Mouse (Mus musculus) gonadal fat pad, adult 2 months (tissue): ENCODE results near the gene Gm5148. TPM values are rescaled to one million over a fixed set of nuclear protein-coding genes. Genes with fewer than 3 reads are reported as not detected.

Source experiments
- DNase-seq: peaks from one replicate; pipeline ENCODE4 v3.0.0-alpha.2; 2012; ENCODE audit warnings: low read depth
- polyA plus RNA-seq: library from polyadenylated mRNA; depleted of rRNA; stranded (reverse); fragments of >200 nt; gene quantifications from 2 replicates; pipeline ENCODE4 v1.2.3, GENCODE M21; 2012; rRNA removed

Gm5148 gene
- polyA plus RNA-seq, 1 experiment, result 17.2 TPM

- no peak for DNase-seq
Measured at GRCm38 (mm10) chr3:37692945-37693344, 31.3 kb downstream of the Gm5148 start.

- DNase-seq, result peak; percentile 47
Measured at GRCm38 (mm10) chr3:37687158-37687980, 36.9 kb downstream of the Gm5148 start.

- DNase-seq, result no peak
Measured at GRCm38 (mm10) chr3:37686751-37687150, 37.5 kb downstream of the Gm5148 start.

GRCm38 (mm10) chr3:37686219-37686618 is 38.1 kb downstream of the Gm5148 start:
- no peak for DNase-seq

- DNase-seq, result no peak
Measured at GRCm38 (mm10) chr3:37676291-37676690, 48.0 kb downstream of the Gm5148 start.

GRCm38 (mm10) chr3:37675056-37675525 is 49.2 kb downstream of the Gm5148 start:
- DNase-seq, result no peak

- DNase-seq, result no peak
Measured at GRCm38 (mm10) chr3:37673513-37674261, 50.6 kb downstream of the Gm5148 start.

GRCm38 (mm10) chr3:37672266-37673040 is 51.8 kb downstream of the Gm5148 start:
- no peak for DNase-seq

- DNase-seq, result no peak
Measured at GRCm38 (mm10) chr3:37669100-37669499, 55.2 kb downstream of the Gm5148 start.

GRCm38 (mm10) chr3:37668652-37669051 is 55.6 kb downstream of the Gm5148 start:
- DNase-seq, result no peak

GRCm38 (mm10) chr3:37667736-37668135 is 56.6 kb downstream of the Gm5148 start:
- no peak for DNase-seq

GRCm38 (mm10) chr3:37667119-37667467 is 57.2 kb downstream of the Gm5148 start:
- no peak for DNase-seq

- no peak for DNase-seq
Measured at GRCm38 (mm10) chr3:37666291-37667118, 57.8 kb downstream of the Gm5148 start.

Other genes starting within 250 kb of the Gm5148 start
- 59.4 and 65.1 TPM in 2 replicates for gene Spry1, start 84.5 kb downstream of the Gm5148 start, polyA plus RNA-seq